Mouse (Mus musculus): Measurements from ENCODE around the gene C3ar1.

The C3ar1 gene

DNA sequence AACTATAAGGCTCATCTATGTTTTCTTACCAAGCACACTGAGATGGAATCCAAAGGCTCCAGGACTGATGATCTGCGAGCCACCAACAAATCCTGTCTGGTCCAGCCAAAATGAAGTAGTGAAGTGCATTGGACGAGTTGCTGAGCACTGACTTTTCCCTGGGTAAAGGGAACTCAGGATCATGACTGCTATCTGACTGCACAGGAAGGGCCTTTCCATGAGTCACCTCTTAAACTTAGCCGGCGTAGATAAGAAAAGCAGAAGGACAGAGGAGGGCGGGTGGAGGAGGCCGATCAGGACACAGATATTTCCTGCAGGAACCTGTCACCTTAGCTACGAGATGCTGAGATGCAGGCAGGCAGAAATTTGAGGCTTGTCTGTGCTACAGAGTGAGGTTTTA is at the start of gene C3ar1:
C3ar1 (minus strand) TSS at position 207 of the 400 bp plus-strand sequence.
- in situ Hi-C loops (cut with MboI, MseI), result no loop called here

DNA sequence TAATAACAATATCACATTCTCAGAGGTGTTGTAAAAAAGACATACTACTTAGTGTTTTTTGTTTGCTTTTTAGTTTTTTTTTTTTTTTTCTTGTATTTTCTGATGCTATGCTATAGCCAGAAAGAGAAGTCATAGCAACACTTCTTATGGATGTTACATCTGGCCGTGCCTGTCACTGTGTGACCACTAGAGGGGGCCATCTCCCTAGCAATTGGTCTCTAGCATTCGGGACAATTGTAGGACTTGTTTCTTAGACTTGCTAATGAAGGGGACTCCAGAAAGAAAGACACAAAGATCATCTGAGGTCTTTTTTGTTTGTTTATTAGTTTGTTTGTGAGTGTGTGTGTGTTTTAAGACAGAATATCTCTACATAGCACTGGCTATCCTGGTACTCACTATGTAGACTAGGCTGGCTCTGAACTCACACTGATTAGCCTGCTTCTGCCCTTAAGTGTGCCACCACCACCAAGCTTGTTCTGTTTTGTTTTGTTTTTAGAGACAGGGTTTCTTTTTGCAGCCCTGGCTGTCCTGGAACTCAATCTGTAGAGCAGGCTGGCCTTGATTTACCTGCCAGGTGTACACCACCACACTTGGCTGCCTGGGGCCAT is 36.6 kb upstream of the C3ar1 start:
- in situ Hi-C loops (cut with MboI, MseI), result loop anchor here (25.0 kb wide), 2 partner anchors 580 to 1370 kb away; partner anchors contain the start of gene M6pr

DNA sequence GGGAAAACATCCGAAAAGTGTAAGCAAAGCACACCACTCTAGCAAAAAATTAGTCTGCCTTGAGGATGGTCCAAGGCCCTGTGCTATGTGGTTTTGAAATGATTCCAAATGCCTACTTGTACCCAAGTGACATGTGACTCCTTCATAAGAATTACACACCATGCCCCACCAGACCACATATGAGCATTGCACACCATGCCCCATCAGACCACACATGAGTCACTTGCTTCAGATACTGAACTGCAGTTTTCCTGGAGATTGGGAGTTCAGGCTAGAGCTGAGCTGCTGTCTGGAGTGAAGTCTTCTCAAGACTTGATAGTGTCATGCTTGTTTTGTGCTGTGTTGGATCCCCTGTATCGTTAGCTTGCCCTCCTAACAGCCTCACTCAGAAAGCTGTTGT is 33.6 kb upstream of the C3ar1 start:
- in situ Hi-C loops (cut with MboI, MseI), result loop anchor here (25.0 kb wide), 2 partner anchors 577 to 1373 kb away; partner anchors contain the start of gene M6pr

DNA sequence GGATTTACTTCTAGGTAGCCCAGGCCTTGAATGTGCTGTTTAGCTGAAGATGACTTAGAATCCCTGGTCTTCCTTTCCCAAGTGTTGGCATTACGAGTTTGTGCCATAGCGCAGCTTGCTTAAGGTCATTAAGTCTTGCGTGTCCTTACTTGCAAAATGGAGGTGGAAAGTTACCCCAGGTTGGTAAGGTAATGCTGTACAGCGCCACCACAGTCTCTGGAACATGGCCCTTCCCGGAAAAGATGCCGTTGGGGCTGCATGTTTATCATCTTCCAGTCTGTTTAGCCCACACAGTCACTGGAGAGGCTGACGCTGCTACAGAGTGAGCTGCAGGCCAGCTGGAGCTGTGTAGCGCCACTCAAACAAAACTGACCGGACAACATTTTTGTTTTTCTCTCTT is 27.6 kb upstream of the C3ar1 start:
- in situ Hi-C loops (cut with MboI, MseI), result loop anchor here (25.0 kb wide), 2 partner anchors 571 to 1379 kb away; partner anchors contain the start of gene M6pr

DNA sequence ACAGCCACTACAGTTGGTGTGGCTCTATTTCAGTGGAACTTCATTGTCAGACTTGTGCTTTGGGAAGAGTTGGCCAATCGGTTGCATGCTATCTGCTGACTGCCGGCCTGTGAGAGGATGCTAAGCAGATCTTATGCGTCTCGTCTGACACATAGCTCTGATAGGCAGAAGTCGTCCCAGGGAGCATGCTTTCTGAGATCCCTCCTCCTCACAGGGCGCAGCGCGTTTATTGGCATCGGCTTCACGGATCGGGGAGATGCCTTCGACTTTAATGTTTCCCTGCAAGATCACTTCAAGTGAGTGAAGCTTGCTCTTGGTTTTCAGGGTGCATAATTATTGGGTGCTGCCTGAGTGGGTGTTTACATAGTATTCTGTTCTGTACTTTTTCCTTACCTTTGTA is 25.3 kb upstream of the C3ar1 start:
- in situ Hi-C loops (cut with MboI, MseI), result loop anchor here (25.0 kb wide), 2 partner anchors 569 to 1381 kb away; partner anchors contain the start of gene M6pr

DNA sequence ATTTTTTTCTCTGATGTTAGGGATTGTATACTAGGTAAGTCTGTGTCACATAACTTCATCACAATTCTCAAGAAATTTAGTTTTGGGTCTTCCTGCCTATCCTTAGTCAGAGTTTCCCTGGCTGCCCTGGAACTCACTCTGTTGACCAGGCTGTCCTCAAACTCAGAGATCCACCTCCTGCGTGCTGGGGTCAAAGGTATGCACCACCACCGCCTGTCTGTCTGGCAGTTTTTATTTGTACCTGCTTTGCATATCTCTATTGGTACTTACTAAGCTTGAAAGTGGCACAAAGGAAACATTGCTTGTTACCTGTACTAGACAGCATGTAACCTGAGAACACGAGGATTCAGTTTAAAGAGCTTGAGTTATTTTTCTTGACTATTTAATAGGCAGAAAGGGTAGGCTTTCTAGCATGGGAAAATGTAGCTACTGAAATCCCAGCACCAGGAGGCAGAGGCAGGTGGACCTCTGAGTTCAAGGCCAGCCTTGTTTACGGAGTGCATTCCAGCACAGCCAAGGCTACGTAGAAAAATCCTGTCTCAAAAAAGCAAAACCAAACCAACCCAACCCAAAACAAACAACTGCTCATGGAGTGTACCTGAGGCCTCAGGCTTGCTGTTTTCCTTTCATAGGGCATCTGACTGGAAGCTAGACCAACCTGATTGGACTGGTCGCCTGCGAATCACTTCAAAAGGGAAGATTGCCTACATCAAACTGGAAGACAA is 24.0 kb upstream of the C3ar1 start:
- in situ Hi-C loops (cut with MboI, MseI), result loop anchor here (25.0 kb wide), 2 partner anchors 568 to 1382 kb away; partner anchors contain the start of gene M6pr

DNA sequence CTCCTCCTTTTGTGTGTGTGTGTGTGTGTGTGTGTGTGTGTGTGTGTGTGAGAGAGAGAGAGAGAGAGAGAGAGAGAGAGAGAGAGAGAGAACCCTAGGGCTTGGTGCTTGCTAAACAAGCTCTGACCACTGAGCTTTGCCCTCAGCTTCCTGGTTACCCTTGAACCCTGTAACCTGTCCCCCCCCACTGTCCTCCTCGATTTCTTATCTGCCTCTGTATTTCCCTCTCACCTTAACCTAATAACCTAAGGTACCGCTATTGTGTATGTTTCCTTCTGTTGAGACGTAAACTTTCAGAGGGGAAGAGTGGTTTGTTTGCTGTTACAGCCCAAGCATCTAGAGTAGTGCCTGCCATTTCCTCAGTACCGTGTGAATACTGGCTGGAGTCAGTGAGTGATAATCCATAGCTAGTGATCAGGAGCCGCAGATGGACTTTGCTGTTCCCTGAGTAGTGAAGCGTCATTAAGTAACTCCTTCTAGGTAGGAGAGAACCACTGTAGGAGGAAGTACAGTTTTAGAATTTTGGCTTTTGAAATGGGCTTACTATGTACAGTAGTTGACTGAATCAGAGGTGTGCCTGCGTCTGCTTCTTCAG is 23.3 kb upstream of the C3ar1 start:
- in situ Hi-C loops (cut with MboI, MseI), result loop anchor here (25.0 kb wide), 2 partner anchors 567 to 1383 kb away; partner anchors contain the start of gene M6pr

DNA sequence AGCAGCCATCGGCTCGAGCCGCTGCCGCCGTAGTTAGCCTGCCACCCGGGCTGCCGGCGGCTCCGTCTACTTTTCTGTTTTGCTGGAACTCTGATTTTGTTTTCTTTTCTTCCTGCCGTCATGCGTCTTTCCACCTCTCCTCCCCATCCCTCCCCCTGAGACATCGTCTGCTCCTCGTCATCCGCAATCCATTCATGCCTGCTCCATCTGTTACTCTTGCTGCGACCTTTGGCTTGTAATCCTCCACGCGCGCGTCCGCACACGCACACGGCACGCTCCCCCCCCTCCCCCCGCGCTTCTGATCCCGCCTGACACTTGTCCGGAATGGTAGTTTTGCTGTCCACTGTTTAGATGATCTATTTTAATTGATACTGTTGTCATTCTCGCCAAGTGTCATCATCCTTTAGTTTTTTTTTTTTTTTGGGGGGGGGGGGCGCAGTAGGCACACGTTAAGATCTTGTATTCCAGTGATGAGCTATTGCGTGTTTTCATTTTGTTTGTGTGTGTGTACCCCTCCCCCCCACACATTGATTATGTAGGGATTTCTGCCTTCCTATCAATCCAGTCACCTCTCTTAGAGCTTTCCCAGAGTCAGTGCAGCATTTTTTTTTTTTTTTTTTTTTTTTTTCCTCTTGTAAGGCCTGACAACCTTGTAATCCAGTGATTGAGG is 18.9 kb upstream of the C3ar1 start:
- in situ Hi-C loops (cut with MboI, MseI), result loop anchor here (5.0 to 25.0 kb wide), 3 partner anchors 68 to 1387 kb away; partner anchors contain the start of gene M6pr

DNA sequence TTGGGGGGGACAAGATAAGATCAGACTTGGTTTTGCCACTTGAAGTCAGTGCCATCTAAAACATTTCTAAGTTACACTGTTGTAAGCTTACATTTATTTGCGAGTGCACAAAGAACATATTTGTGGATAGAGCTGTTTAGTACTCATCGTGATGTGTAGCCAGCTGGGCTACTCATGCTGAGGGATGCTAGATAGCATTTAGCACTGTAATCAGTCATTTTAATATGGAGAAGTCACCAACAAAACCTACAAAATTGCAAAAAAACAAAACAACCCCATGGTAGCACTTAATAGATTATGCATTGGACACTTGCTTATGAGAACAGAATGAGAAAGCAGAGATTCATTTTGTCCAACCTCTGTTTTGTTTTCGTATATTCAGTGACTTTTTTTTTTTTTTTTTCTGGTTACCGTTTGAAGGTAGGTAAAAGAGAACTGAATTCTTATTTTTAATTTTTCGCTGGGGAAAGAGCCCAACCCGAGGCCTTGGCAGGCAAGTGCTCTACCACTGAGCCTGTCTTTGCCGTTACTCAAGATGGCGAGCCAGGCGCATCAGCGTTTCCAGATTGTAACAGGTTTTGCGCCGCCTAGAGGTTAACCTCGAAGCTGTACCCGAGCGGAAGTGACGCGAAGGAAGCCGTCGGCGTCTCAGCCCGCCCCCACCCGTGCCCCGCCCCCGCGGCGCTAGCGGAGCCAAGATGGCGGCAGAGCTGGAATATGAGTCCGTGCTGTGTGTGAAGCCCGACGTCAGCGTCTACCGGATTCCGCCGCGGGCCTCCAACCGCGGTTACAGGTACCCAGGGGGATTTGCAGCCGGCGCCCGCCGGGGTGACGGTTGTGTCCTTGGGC is 18.1 kb upstream of the C3ar1 start, which contains the start of gene Necap1:
Necap1 (plus strand) TSS at position 604 of the 849 bp plus-strand sequence.
- in situ Hi-C loops (cut with MboI, MseI), result loop anchor here (5.0 kb wide), 1 partner anchor 67 kb away; no protein-coding TSS in a partner anchor

DNA sequence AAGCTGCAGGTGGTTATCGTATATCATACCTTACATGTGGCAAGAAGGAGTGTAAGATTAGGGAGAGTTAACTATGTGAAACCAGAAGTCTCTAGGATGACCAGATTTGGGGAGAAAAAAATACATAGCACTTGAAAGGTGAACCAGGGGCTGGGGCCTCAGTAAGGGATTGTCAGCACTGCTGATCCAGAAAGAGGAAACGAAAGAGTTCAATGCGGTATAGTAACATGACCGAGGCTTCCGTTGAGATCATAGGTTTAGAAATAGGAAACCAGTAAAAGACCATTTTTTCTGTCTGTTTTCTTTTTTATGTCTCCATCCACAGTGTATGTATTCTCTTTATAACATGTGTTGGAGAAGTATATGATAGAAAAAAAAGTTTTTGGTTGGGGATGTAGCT is 16.8 kb upstream of the C3ar1 start:
- in situ Hi-C loops (cut with MboI, MseI), result loop anchor here (5.0 kb wide), 1 partner anchor 65 kb away; no protein-coding TSS in a partner anchor

DNA sequence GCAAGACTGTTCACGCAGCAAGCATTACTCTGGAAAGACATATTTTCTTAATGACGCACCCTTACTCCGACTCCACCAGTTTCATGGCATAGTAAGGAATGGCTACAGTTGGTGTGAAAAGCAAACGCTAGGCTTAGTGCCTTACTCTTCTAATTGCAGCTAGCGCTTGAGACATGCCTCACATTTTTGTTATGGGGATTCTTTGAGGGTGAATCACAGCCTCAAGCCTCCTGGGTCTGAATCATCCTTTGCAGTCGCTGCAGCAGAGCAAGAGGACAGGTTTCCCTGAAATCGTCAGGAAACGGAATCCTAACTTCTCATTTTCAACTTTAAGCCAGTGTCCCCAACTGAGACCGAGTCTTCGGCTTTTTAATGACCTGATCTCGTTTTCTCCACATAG is 13.9 kb upstream of the C3ar1 start:
- in situ Hi-C loops (cut with MboI, MseI), result loop anchor here (5.0 kb wide), 1 partner anchor 63 kb away; no protein-coding TSS in a partner anchor

DNA sequence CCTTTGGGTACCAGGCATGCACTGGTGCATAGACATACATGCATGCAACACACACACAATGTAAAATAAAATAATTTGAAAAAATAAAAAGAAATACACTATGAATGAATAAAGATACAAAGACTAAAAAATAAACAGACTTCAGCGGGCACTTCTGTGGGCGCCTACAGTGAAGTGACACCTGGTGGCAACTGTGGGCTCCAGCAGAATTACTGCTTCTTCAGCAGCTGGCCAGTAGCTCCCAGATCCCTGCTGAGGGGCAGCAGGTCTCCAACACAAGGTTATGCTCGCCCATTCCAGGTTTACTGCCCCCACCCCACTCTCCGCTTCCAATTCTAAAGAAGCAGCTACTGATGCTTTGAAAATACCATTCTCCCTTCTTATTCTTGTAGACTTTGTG is 12.0 kb upstream of the C3ar1 start:
- in situ Hi-C loops (cut with MboI, MseI), result no loop called here

DNA sequence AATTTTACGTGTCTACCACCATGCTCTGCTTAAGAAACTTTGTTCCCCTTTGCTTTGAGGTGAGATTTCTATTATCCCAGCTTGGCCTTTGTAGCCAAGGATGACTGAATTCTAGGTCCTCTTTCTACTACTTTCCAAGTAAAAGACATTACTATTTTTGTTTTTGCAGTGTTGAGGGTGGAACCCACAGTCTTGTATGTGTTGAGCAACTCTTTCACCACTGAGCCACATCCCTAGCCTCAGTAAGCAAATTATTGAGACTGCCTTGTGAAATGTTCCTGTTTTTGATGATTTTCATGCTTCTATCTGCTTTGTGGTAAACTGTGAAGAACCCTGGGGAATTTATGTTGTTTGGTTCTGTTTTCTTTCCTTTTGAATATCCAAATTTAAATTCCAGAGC is 6.9 kb upstream of the C3ar1 start:
- in situ Hi-C loops (cut with MboI, MseI), result no loop called here

DNA sequence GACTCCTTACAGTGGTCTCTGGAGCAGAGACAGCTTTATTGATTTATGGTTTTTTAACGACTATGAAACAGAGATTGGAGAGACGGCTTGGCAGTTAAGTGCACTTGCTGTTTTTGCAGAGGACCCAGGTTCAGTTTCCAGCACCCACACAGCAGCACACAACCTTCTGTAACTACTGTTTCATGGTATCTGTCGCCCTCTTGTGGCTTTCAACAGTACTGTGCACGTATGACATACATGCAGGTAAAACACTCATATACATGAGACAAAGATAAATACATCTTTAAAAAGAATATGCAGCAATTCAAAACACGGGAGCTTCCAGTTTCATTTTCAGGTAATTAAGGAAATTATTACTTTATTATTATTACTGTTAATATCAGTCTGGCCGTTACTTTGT is 6.5 kb upstream of the C3ar1 start:
- in situ Hi-C loops (cut with MboI, MseI), result no loop called here

DNA sequence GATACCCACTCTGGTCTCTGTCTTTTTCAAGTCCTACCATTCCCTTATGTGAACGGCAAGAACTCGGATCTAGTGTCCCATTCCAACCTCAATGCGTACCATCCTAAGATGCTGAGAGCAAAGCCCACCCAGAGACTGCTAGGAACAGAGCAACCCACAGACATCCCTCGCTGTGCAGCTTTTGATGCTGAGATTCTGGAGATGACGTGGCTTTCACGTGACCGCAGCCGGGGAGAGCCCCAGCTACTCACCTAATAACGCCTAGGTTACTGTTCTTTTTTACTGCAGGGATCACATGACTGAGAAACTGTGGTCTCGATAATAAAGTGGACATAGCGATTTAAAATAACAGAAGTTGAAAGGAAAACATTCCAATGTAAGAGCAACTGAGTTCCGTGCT is 1.4 kb downstream of the C3ar1 start:
- in situ Hi-C loops (cut with MboI, MseI), result no loop called here

DNA sequence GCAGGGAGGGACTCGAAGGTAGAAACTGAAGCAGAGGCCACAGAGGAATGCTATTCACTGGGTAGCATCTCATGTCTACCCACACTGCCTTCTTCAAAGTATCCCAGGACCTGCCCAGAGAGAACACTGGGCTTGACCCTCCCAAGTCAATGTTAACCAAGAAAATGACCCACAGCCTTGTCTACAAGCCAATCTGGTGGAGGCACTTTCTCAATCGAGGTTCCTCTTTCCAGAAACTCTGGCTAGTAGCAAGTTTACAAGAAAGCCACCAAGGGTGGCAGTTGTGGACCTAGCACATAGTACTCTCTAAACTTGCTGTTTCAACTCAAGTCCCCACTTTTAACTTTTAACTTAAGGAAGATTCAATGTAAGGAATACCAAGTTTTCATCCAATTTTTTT is 3.3 kb downstream of the C3ar1 start:
- in situ Hi-C loops (cut with MboI, MseI), result no loop called here

DNA sequence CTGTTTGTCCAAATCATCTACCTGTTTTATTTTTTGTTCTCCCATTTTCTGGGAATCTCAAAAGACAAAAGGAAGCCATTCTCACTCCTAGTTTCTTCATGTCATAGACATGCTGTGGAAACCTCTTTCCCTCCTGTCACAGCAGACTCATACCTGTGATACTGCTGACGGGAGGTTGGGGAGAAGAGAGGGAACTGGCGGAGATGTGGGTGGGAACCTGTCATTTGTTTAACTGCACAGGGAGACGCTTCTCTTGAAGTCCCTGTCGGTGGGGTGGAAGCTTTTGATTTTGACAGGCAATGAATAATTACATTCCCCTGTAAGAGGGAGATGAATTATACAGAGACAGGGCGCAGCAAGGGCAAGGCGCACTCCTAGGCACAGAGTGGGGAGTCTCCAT is 12.2 kb downstream of the C3ar1 start:
- in situ Hi-C loops (cut with MboI, MseI), result no loop called here

DNA sequence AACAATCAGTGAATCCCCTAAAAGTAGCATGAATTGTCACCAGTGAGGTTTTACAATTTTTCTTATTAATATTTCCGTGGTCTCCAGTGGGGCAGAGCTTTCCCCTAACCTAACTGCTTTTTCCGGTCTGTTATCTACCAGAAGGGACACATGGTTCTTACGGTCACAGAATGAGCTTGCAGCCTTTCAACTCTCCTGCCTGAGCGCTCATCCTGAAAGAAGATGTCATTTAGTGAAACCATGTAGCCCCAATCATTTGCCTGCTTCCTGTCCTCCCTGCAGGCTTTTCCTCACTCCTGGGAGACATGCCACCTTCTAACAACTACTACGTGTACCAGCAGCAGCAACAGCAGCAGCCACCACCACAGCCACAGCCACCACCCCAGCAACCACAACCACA is 18.4 kb downstream of the C3ar1 start:
- in situ Hi-C loops (cut with MboI, MseI), result no loop called here

DNA sequence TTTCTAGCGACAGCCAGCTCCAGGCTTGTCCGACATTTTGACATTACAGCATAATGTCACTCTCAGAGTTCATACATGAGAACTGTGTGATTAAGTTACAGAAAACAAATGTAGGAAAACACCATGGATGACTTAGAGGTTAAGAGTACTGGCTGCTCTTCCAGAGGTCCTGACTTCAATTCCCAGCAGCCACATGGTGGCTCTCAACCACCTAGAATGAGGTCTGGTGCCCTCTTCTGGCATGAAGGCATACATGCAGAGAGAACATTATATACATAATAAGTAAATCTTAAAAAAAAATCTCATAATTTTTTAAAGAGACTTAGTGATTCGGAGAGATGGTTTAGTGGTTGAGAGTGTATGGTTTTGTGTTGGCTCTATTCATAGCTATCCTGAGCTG is 19.0 kb downstream of the C3ar1 start:
- in situ Hi-C loops (cut with MboI, MseI), result no loop called here

DNA sequence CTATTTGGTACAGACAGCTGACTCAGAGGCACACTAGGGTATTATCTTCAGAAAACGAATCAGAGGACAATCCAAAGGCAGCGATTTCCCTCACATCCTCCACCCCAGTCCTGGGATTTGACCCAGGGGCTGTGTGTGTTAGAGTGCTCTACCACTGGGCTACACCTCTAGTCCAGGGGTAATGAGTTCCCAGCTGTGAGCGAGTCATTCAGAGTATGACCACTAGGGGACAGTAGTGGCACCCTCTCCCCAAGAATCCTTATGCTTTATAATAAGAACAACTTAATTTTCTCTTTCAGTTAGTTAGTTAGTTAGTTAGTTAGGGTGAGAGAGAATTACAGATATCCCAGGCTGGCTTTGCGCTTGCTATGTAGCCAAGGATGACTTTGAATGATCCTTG is 21.6 kb downstream of the C3ar1 start:
- in situ Hi-C loops (cut with MboI, MseI), result no loop called here

DNA sequence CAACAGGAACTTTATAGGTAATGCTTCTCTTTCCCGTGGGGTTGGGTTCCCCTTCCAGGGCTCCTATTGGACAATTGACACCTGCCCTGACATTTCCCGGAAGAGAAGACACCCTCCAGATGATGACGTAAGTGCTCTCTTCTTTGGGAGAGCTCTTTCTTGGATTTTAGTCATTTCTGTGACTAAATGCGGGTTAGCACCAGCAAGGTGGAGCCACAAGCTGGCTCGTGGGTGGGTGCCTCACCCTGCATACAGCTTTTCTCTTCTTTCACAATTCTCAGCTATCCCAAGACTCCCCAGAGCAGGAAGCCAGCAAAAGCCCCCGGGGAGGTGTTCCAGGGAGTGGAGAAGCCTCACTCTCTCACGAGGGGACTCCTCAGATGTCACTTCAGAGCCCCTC is 23.1 kb downstream of the C3ar1 start:
- in situ Hi-C loops (cut with MboI, MseI), result no loop called here
